Mouse (Mus musculus) cortical plate, adult 2 months (tissue): ENCODE measurements around the gene Tas2r121. TPM values are rescaled to one million over a fixed set of nuclear protein-coding genes. Genes with fewer than 3 reads are reported as not detected.
"Not testable (repeated sequence)": the region's sequence is repeated elsewhere in the genome, so short reads cannot be mapped to it uniquely, and the experiment has no call there.

Experiments
- H3K27ac ChIP-seq: fragments of 200-500 bp; 2 replicates; pipeline ENCODE4 v1.5.1; 2012; ENCODE audit warnings: low read length, control low read depth, inconsistent platforms; ENCODE audit not compliant: insufficient read depth
- H3K4me1 ChIP-seq: fragments of 200-500 bp; 2 replicates; pipeline ENCODE4 v1.6.1; 2011; ENCODE audit warnings: low read length; ENCODE audit not compliant: control insufficient read depth, insufficient read depth
- H3K4me3 ChIP-seq: fragments of 200-500 bp; 2 replicates; pipeline ENCODE4 v1.5.1; 2011; ENCODE audit warnings: mild to moderate bottlenecking, low read length, control low read depth; ENCODE audit not compliant: insufficient read depth
- CTCF ChIP-seq: fragments of 200-500 bp; IDR thresholded peaks from 2 replicates; pipeline ENCODE4 v1.5.1; 2011; ENCODE audit warnings: mild to moderate bottlenecking, control low read depth, low read length; ENCODE audit not compliant: insufficient read depth; ENCODE audit errors: extremely low read depth
- POLR2A ChIP-seq: fragments of 200-500 bp; IDR thresholded peaks from 2 replicates; pipeline ENCODE4 v1.6.1; 2011; ENCODE audit warnings: mild to moderate bottlenecking, low read length, control low read depth; ENCODE audit not compliant: insufficient read depth; ENCODE audit errors: extremely low read depth
- polyA plus RNA-seq: library from polyadenylated mRNA; depleted of rRNA; stranded (reverse); fragments of >200 nt; gene quantifications from 2 replicates; pipeline ENCODE4 v1.2.3, GENCODE M21; 2012; rRNA removed

The Tas2r121 gene
- polyA plus RNA-seq = not detected in 2 replicates

GRCm38 (mm10) chr6:132700907-132701306 is at the start of gene Tas2r121:
TSS of gene Tas2r121 (minus strand) at chr6:132701007.
- no peak within 1 kb of the TSS for H3K4me3 ChIP-seq
- H3K4me1 ChIP-seq = no peaks in the 10 kb centered on the region
- TF ChIP-seq POLR2A (no peak), CTCF (no peak)
- H3K27ac ChIP-seq = no peak within 1 kb of the TSS

- TF ChIP-seq CTCF = no peak
- TF ChIP-seq POLR2A = no peak
These were observed 49.4 kb upstream of the Tas2r121 start for GRCm38 (mm10) chr6:132750206-132750605.

GRCm38 (mm10) chr6:132737935-132738334 is 37.1 kb upstream of the Tas2r121 start, which contains the start of gene Tas2r115:
TSS of gene Tas2r115 (minus strand) at chr6:132738035.
- no peak within 1 kb of the TSS for H3K27ac ChIP-seq
- no peak within 1 kb of the TSS for H3K4me3 ChIP-seq
- H3K4me1 ChIP-seq = no peaks in the 10 kb centered on the region
- TF ChIP-seq CTCF = no peak
- no peak for TF ChIP-seq POLR2A

More at GRCm38 (mm10) chr6:132750206-132750605, 49.4 kb upstream of the Tas2r121 start:
- Histone ChIP-seq H3K4me1 (no peaks in the 10 kb centered on the region), H3K4me3 (no peak overlapping the region), H3K27ac (no peak overlapping the region)

GRCm38 (mm10) chr6:132711828-132712227 is 11.0 kb upstream of the Tas2r121 start, which contains the start of gene Tas2r122:
TSS of gene Tas2r122 (minus strand) at chr6:132711928.
- Histone ChIP-seq H3K27ac (no peak within 1 kb of the TSS), H3K4me3 (no peak within 1 kb of the TSS), H3K4me1 (no peaks in the 10 kb centered on the region)
- no peak for TF ChIP-seq CTCF
- no peak for TF ChIP-seq POLR2A

GRCm38 (mm10) chr6:132691596-132691995 is 9.2 kb downstream of the Tas2r121 start:
- not testable (repeated sequence) for H3K4me3 ChIP-seq, H3K27ac ChIP-seq, H3K4me1 ChIP-seq

GRCm38 (mm10) chr6:132656653-132657052 is 44.2 kb downstream of the Tas2r121 start, which contains the start of gene Tas2r120:
TSS of gene Tas2r120 (plus strand) at chr6:132656953.
- no peak for TF ChIP-seq POLR2A
- no peak for TF ChIP-seq CTCF
- H3K4me1 ChIP-seq = no peaks in the 10 kb centered on the region

GRCm38 (mm10) chr6:132651426-132651825 is 49.4 kb downstream of the Tas2r121 start, which contains the start of gene A630073D07Rik:
TSS of gene A630073D07Rik (minus strand) at chr6:132651526.
- no peak for TF ChIP-seq POLR2A
- TF ChIP-seq CTCF = no peak
- Histone ChIP-seq H3K4me3 (no peak within 1 kb of the TSS), H3K4me1 (no peaks in the 10 kb centered on the region)

More at GRCm38 (mm10) chr6:132656653-132657052, 44.2 kb downstream of the Tas2r121 start, which contains the start of gene Tas2r120:
- H3K27ac ChIP-seq = no peak within 1 kb of the TSS
- H3K4me3 ChIP-seq = no peak within 1 kb of the TSS

More at GRCm38 (mm10) chr6:132651426-132651825, 49.4 kb downstream of the Tas2r121 start, which contains the start of gene A630073D07Rik:
- H3K27ac ChIP-seq = no peak within 1 kb of the TSS

Other genes starting within 250 kb of the Tas2r121 start
- not detected in 2 replicates for gene Prh1, start 131.2 kb downstream of the Tas2r121 start, polyA plus RNA-seq
- not detected in 2 replicates for gene Prp2, start 105.1 kb downstream of the Tas2r121 start, polyA plus RNA-seq
- not detected in 2 replicates for gene A630073D07Rik, start 49.5 kb downstream of the Tas2r121 start, polyA plus RNA-seq
- not detected in 2 replicates for gene Tas2r120, start 44.1 kb downstream of the Tas2r121 start, polyA plus RNA-seq
- not detected in 2 replicates for gene Tas2r122, start 10.9 kb upstream of the Tas2r121 start, polyA plus RNA-seq
- gene Tas2r115, start 37.0 kb upstream of the Tas2r121 start, polyA plus RNA-seq = not detected in 2 replicates
- gene Tas2r124, start 53.7 kb upstream of the Tas2r121 start, polyA plus RNA-seq = not detected in 2 replicates
- gene Tas2r102, start 61.1 kb upstream of the Tas2r121 start, polyA plus RNA-seq = not detected in 2 replicates
- not detected in 2 replicates for gene Tas2r136, start 77.2 kb upstream of the Tas2r121 start, polyA plus RNA-seq
- not detected in 2 replicates for gene Tas2r117, start 101.8 kb upstream of the Tas2r121 start, polyA plus RNA-seq
- gene Tas2r123, start 146.1 kb upstream of the Tas2r121 start, polyA plus RNA-seq = not detected in 2 replicates
- gene Tas2r116, start 154.4 kb upstream of the Tas2r121 start, polyA plus RNA-seq = not detected in 2 replicates
- gene Tas2r110, start 167.0 kb upstream of the Tas2r121 start, polyA plus RNA-seq = not detected in 2 replicates
- gene Tas2r113, start 192.0 kb upstream of the Tas2r121 start, polyA plus RNA-seq = not detected in 2 replicates
- not detected in 2 replicates for gene Tas2r125, start 208.6 kb upstream of the Tas2r121 start, polyA plus RNA-seq